Mouse (Mus musculus): ENCODE measurements around the gene Col6a5. TPM values are rescaled to one million over a fixed set of nuclear protein-coding genes. Genes with fewer than 3 reads are reported as not detected.

Col6a5 gene
- polyA plus RNA-seq, 1 experiment, result not detected

DNA sequence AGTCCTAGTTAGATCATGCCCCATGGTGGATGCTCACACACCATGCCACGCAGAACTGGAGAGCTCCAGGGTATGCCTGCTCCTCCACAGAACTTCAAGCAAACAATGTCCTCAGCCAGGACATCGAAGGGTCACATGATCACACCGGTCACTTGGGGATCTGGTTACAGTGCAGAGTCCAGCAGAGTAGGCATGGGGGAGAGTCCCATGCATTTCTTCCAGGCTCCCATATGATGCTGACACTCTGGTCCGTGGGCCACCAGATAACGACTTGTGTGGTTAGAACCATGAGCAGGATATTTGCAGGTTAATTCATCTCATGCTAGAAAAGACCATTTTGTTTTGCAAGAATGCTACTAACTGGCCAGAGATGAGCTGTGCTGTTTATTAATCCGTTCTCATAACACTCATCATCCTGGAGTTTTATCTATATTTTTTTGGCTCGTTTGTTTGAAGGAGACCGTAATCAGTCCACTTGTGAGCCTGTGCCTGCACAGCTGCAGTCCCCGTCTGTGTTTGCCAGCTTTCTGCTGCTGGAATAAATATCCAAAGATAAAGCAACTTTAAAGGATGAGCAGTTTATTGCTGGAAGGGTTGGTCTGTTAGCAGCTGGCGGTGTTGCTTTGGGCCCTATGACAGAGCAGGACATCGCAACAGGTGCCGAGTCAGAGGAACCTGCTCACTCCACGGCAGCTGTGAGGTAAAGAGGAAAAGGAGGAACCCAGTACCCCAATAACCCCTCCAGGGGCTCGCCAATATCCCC lies 108.2 kb downstream of the Col6a5 start:
- no peak for TF ChIP-seq GATA1 (IDR thresholded peaks at IDR 0.05; ENCODE audit: low read length)

DNA sequence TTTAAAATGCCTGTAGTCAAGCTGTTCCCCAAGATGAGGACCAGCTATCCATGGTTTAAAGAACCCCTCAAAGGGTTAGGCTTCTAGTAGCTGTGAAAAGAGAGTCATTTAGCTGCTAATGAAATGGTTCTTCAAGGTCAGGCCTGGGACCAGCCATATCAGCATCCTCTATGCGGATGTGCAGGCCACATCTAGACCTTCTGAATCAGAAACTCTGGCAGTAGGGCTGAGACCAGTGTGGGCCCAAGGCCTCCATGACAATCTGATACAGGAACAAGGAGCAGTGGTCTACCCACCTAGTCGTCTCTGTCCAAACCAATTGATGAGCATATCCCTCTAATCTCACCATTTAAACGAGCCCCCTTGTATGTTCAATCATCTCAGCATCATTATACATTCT lies 109.4 kb downstream of the Col6a5 start:
- no peak for TF ChIP-seq GATA1 (IDR thresholded peaks at IDR 0.05; ENCODE audit: low read length)

DNA sequence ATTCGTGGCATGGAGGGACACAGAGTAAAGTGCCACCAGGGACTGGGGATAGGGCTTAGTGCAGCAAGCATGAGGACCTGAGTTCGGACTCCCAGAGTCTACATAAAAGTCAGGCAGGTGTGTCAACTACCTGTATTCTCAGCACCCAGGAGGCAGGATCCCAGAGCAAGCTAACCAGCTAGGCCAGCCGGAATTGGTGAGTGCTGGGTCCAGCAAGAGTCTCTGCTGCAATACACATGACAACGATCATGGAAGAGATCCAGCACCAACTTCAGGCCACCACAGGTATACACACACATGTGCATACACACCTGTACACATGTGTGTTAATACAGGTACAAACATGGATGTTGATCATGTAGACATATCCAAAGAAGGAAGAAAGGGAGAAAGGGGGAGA lies 112.0 kb downstream of the Col6a5 start:
- TF ChIP-seq GATA1 (IDR thresholded peaks at IDR 0.05; ENCODE audit: low read length), result no peak

DNA sequence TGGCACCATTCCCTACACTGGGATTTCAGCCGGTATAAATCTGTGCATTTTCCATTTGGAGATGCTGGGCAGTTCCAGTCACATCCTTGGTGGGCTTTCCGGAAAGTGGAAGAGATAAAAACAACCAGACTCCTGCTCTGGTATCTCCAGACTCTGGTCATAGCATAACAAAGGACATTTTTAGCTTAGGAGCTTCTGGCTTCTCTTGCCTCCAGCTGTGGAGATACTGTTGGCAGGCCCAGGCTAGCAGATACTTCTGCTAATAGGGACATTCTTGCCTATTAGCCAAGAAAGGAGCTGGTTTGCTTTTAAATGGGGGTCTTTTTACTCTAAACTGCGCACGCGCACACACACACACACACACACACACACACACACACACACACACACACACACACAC lies 113.2 kb downstream of the Col6a5 start:
- TF ChIP-seq GATA1 (IDR thresholded peaks at IDR 0.05; ENCODE audit: low read length), result no peak

DNA sequence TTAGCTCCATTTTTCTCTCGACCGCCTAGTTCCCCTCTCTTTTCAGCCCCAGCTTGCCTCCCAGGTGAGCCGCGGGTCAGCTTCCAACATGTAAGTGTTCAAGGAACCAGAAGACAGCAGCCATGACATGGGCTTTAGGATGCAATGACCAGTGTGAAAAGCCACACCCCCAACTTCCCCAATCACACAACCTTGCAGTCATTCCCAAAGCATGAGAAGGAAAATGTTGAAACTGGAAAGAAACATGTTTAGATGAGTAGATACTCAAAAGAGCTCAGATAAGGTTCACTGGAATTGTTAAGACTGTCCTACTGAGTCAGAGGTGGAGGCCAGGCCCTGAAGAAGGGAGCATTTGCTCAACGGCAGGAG lies 121.3 kb downstream of the Col6a5 start:
- no peak for TF ChIP-seq GATA1 (IDR thresholded peaks at IDR 0.05; ENCODE audit: low read length)

DNA sequence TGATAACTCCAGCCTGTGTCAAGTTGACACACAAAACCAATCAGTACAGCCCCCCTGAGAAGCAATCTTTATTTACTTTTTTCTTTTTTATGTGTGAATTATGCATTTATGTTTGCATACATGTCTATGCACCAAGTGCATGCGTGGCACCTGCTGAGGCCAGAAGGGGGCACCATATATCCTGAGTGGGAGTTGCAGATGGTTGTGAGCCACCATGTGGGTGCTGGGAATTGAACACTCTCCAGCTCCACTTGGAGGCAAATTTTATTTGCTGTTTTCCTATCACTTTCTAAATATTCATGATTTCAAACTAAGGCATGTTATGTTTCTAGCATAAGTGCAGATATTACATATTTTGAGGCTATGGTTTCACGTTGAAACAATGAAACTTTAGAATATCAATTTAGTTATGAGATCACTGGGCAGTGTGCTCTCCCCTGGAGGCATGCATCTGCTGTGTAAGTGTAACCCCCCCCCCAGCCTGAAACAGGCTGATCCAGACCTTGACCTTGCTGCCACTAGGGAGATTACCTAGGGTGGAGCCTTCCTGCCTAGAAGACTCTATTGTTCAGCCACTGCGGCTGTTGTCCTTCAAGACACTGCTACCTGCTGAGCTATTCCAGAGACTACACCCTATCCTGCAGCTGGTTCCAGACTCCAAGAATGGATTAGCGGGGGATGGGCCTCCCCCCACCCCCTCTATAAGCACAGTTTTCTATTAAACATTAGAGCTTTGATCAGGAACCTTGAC lies 121.9 kb downstream of the Col6a5 start:
- TF ChIP-seq GATA1 (IDR thresholded peaks at IDR 0.05; ENCODE audit: low read length), result no peak

DNA sequence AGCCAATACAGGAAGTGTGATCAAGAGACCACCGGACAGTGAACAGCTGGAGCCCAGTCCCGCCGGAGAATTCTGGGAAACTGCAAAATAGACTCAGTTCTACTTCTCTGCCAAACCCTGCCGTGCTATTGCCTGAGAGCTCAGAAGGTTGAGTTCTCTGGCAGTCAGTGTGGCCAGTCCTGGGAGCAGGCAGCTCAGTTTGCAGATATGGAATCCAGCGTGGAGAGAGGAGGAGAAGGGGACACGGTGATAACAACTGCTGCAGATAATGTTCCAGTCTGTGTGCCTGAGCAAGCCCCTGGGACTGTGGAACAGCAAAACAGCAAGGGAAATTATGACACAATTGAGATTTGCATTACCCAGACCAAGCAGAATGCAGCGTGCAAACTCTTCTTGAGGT lies 124.9 kb downstream of the Col6a5 start:
- TF ChIP-seq GATA1 (IDR thresholded peaks at IDR 0.05; ENCODE audit: low read length), result no peak

DNA sequence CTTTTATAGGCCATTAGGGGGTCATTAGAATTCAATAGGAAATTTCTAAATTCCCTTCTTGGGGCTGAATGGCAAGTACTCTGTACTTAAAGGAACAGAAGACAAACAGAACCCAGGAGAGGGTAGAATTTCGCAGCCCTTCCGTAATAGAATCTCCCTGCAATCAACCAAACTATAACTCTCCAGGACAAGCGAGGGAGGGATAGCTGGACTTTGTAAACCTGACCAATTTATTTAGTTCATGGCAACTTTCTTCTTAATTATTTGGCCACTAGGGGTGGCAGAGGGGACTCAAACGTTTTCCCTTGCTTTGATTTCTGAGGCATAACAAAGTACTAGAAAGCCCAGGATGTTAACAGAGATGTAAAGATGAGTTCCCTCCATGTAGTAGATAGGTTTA lies 125.6 kb downstream of the Col6a5 start:
- TF ChIP-seq GATA1 (IDR thresholded peaks at IDR 0.05; ENCODE audit: low read length), result no peak

DNA sequence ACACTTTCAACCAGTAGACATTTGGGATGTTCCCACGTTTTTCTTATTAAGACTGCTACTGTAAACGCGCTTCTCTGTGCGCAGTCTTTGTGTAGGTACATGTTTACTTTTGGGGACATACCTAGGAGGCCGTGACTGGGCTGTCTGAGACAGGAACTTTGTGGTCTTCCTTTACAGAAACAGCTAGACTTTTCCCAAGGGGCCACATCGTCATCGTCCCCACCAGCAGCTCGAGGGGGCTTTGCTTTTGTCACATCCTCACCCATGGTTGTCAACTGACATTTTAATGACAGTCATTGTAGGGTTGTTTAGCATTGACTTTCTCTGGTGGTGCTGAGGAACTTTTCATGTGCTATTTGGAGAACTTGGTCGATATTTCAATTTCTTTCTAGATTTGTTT lies 129.2 kb downstream of the Col6a5 start:
- TF ChIP-seq GATA1 (IDR thresholded peaks at IDR 0.05; ENCODE audit: low read length), result no peak

DNA sequence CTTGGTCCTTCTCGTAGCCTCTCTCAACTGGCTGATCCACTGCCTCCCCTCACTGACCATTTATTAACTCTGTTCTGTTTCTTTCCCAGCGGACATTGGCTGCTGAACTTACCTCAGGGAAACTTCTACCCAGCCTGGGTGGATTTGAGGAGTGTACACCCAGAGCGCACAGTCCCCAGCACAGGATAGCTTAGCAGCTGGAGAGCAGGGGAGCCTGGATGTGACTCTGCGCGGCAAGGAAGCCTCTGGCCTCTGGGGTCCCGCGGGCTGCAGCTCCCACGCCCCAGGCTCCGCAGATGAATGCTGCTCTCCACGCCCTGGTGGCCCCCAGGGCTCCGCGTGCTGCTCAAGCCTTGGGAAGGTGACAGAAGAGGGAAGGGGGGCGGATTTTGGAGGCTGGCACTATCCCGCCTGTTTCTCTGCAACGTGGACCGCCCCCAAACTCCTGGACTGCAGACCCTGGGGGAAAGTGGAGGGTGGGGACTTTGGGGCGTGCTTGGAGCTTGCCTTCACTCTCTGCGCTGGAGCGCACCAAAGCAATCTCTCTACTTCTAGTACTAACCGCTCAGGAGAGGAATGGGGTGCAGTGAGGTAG lies 132.6 kb downstream of the Col6a5 start, which contains the start of gene Col6a6:
Gene Col6a6 (minus strand): TSS at position 370 of the 595 bp plus-strand sequence.
- no peak for TF ChIP-seq GATA1 (IDR thresholded peaks at IDR 0.05; ENCODE audit: low read length)

DNA sequence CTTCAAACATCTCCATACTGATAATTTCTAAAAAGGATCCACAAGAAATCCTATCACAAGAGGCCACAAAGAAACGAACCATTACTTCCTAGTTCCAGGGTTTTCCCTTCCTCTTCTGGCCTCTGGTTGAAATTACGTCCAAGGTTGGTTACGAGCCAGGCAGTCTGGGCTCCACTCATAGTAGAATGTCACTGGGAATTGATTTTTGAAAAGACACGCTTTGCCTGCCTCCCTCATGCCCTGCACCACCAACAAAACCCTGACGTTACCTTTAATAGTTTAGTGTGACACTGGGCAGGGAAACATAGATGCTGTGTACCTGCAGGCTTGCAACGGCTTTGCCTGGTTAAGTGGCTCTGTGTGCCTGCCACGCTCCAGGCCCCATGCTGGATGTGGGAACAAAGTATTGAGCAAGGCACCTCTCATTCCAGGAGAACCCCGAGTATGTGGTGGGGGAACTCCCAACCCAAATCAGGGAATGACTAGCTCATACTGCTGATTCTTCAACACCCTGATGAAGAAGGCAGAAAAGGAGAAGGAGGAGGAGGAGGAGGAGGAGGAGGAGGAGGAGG lies 133.3 kb downstream of the Col6a5 start:
- TF ChIP-seq GATA1 (IDR thresholded peaks at IDR 0.05; ENCODE audit: low read length), result no peak

DNA sequence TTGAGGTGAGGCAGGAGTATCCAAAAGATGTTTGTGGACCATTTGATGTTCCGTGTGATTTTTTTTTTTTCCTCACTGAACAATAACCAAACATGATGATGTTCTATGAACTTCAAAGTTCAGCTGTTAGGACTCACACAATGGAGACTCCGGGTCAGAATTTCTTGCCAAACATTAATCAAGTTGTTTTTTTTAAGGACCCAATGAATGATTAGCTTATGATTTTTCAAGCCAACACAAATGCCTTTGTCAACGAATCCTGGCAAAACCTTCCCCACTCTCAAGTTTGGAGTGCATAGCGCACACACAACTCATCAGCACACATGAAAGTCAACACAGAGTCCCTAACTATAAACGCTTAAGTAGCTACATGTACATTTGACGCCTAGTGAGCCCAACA lies 139.7 kb downstream of the Col6a5 start:
- no peak for TF ChIP-seq GATA1 (IDR thresholded peaks at IDR 0.05; ENCODE audit: low read length)

DNA sequence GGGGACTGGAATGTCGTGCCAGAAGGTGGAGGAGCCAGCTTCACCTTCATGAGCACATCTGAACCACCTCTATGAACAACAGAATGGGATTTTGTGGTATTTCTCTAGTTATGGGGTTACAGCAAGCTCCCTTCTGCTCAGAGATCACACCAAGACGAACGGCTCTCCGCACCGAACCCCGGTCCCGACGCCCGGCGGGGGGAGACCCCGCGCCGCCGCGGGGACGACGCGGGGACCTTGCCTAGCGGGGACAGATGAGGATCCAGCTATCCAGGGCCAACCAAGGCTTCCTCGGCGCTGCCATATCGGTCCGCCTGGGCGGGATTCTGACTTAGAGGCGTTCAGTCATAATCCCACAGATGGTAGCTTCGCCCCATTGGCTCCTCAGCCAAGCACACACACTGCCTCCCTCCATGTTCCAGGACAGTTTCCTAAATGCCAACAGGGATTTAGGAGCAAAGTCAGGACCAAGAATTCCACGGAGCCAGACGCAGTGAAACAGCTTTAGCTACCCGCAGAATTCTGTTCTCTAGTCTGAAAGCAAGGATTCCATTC lies 141.2 kb downstream of the Col6a5 start:
- TF ChIP-seq GATA1 (IDR thresholded peaks at IDR 0.05; ENCODE audit: low read length), result no peak

DNA sequence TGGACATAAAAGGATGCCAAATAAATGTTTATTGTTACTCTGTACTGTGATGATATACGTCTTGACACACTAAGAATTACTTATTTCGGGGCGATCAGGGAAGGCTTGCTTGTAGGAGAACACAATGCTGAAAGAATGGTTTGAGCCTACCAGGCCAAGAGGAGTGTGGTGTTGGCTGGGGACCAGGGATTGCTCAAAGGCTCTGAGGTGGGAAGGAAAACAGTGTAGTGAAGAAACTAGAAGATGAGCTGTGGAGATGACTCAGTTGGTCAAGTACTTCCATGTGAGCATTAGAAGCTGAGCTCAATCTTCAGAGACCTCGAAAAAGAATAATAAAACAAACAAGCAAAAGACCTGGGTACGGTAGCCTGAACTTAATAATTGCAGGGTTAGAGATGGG lies 146.0 kb downstream of the Col6a5 start:
- TF ChIP-seq GATA1 (IDR thresholded peaks at IDR 0.05; ENCODE audit: low read length), result no peak

DNA sequence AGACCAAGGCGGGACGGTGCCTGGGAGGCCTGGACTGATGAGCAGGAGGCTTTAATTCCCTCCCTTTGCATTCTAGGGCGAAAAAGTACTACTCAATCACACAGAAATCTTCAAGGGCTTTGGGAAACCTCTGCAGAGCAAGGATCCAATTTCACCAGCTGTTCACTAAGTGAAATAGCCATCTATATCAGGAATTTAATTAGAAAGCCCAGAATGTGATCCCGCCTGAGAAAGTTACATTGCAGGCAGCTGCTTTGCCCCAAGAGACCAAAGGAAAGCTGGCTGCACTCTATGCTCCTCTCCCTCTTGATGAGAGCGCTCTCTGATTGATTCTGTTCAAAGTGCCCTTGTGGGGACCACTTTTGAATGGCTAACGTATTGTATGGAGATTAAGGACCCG lies 149.0 kb downstream of the Col6a5 start:
- TF ChIP-seq GATA1 (IDR thresholded peaks at IDR 0.05; ENCODE audit: low read length), result no peak

DNA sequence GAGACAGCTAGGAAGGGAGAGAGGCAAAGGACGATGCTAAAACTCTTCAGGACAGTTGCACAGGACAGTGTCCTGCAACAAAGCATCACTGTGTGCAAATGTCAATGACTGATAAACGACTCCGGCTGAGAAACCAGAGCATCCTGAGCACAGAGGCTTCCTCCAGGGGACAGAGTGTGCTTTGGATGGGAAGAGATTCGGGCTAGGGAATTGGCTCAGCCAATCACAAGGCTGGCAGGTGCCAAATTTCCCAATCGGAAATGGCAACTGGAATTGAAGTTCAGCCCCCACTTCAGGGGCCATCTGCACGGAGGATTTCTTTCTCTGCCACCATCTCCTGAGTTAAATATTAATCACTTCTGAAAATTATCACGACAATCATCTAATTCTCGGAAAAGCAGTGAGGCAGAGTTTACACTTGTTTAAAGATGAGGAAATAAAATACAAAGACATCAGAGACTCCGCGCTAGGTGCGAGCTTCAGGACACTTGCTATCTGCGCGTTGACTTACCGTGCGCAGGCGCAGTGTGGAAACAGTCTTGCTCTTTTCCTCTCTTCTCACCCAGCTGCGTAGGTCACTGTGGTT lies 151.4 kb downstream of the Col6a5 start:
- TF ChIP-seq GATA1 (IDR thresholded peaks at IDR 0.05; ENCODE audit: low read length), result no peak

Other genes starting within 250 kb of the Col6a5 start
- not detected in 2 replicates for gene Col6a6, start 132.5 kb downstream of the Col6a5 start, polyA plus RNA-seq (2012)
- not detected in 2 replicates for gene Col6a4, start 136.1 kb upstream of the Col6a5 start, polyA plus RNA-seq (2012)
- gene Glyctk, start 197.5 kb upstream of the Col6a5 start, polyA plus RNA-seq (2012), result 1.4 and 1.7 TPM in 2 replicates
- gene Wdr82, start 210.3 kb upstream of the Col6a5 start, polyA plus RNA-seq (2012), result 16.9 and 20.6 TPM in 2 replicates
- gene Ppm1m, start 239.1 kb upstream of the Col6a5 start, polyA plus RNA-seq (2012), result 19.6 and 20.4 TPM in 2 replicates
- gene Twf2, start 242.5 kb upstream of the Col6a5 start, polyA plus RNA-seq (2012), result 36.4 and 41.6 TPM in 2 replicates